Mouse (Mus musculus) Muller cell, postnatal 12 days (primary cell): ENCODE results near the gene Ccdc18.
"Not testable (repeated sequence)": the region's sequence is repeated elsewhere in the genome, so short reads cannot be mapped to it uniquely, and the experiment has no call there.

Source experiments
- DNase-seq: peaks from one replicate; pipeline ENCODE4 v3.0.0-alpha.2; 2015; ENCODE audit errors: inconsistent ontology term

Gene Ccdc18

GRCm38 (mm10) chr5:108132441-108133243 is at the start of gene Ccdc18, which contains the start of gene Tmed5:
Gene Ccdc18, plus strand, starts transcription at chr5:108132875.
Gene Tmed5, minus strand, starts transcription at chr5:108132620.
- DNase-seq: peak; percentile 98

GRCm38 (mm10) chr5:108085440-108085839 is 47.2 kb upstream of the Ccdc18 start:
- no peak for DNase-seq

- DNase-seq: not testable (repeated sequence)
These were observed 39.9 kb upstream of the Ccdc18 start for GRCm38 (mm10) chr5:108092731-108093130.

- no peak for DNase-seq
These were observed 35.0 kb upstream of the Ccdc18 start for GRCm38 (mm10) chr5:108097676-108098075.

- peak; percentile 12 for DNase-seq
These were observed 32.5 kb upstream of the Ccdc18 start for GRCm38 (mm10) chr5:108100196-108100595.

GRCm38 (mm10) chr5:108104306-108104705 is 28.4 kb upstream of the Ccdc18 start:
- DNase-seq: no peak

GRCm38 (mm10) chr5:108109346-108109745 is 23.3 kb upstream of the Ccdc18 start:
- no peak for DNase-seq

GRCm38 (mm10) chr5:108117693-108118092 is 15.0 kb upstream of the Ccdc18 start:
- DNase-seq: no peak

GRCm38 (mm10) chr5:108120221-108120900 is 12.3 kb upstream of the Ccdc18 start:
- DNase-seq: no peak

- peak; percentile 69 for DNase-seq
These were observed 730 bp upstream of the Ccdc18 start for GRCm38 (mm10) chr5:108131849-108132440.

GRCm38 (mm10) chr5:108152592-108152991 is 19.9 kb downstream of the Ccdc18 start:
- DNase-seq: no peak

GRCm38 (mm10) chr5:108160796-108161195 is 28.1 kb downstream of the Ccdc18 start:
- DNase-seq: no peak

GRCm38 (mm10) chr5:108163695-108164094 is 31.0 kb downstream of the Ccdc18 start:
- peak; percentile 16 for DNase-seq

- no peak for DNase-seq
These were observed 51.4 kb downstream of the Ccdc18 start for GRCm38 (mm10) chr5:108184050-108184449.

GRCm38 (mm10) chr5:108188967-108189366 is 56.3 kb downstream of the Ccdc18 start:
- DNase-seq: no peak

GRCm38 (mm10) chr5:108206008-108206407 is 73.3 kb downstream of the Ccdc18 start:
- no peak for DNase-seq

GRCm38 (mm10) chr5:108211512-108211911 is 78.8 kb downstream of the Ccdc18 start:
- no peak for DNase-seq

GRCm38 (mm10) chr5:108214928-108215327 is 82.3 kb downstream of the Ccdc18 start:
- DNase-seq: no peak

GRCm38 (mm10) chr5:108224077-108224476 is 91.4 kb downstream of the Ccdc18 start:
- DNase-seq: no peak

GRCm38 (mm10) chr5:108226159-108226558 is 93.5 kb downstream of the Ccdc18 start:
- no peak for DNase-seq

- no peak for DNase-seq
These were observed 113.7 kb downstream of the Ccdc18 start for GRCm38 (mm10) chr5:108246314-108246765.

- no peak for DNase-seq
These were observed 117.4 kb downstream of the Ccdc18 start for GRCm38 (mm10) chr5:108250033-108250432.
